Mouse (Mus musculus) limb, embryonic 14.5 days (tissue): Measurements from ENCODE around the gene Zfp652. TPM values are rescaled to one million over a fixed set of nuclear protein-coding genes. Genes with fewer than 3 reads are reported as not detected.

Experiments
- ATAC-seq: fragments of 200-750 bp; cut with Nextera tagmentation; 2 replicates; pipeline ENCODE4 v1.8.0; 2017; ENCODE audit warnings: low read depth, moderate number of reproducible peaks, moderate TSS enrichment; ENCODE audit not compliant: low FRiP score
- DNase-seq: peaks from one replicate; pipeline ENCODE4 v3.0.0-alpha.2; 2015; ENCODE audit warnings: low spot score
- H3K27ac ChIP-seq: fragments of 300-500 bp; sonication (generic); replicated peaks from 2 replicates; pipeline ENCODE4 v1.5.1; 2014; ENCODE audit warnings: low read depth, mild to moderate bottlenecking, low read length, moderate library complexity, mixed read lengths
- H3K27me3 ChIP-seq: fragments of 300-500 bp; sonication (generic); 2 replicates; pipeline ENCODE4 v1.6.1; 2014; ENCODE audit warnings: low read length, mixed read lengths; ENCODE audit not compliant: control insufficient read depth, insufficient read depth
- H3K36me3 ChIP-seq: fragments of 300-500 bp; sonication (generic); 2 replicates; pipeline ENCODE4 v1.6.1; 2014; ENCODE audit warnings: mild to moderate bottlenecking, low read length, moderate library complexity, mixed read lengths; ENCODE audit not compliant: control insufficient read depth, insufficient read depth
- H3K4me1 ChIP-seq: fragments of 300-500 bp; sonication (generic); 2 replicates; pipeline ENCODE4 v1.6.1; 2014; ENCODE audit warnings: antibody characterized with exemption, low read length, mixed read lengths; ENCODE audit not compliant: control insufficient read depth, insufficient read depth
- H3K4me2 ChIP-seq: fragments of 300-500 bp; sonication (generic); replicated peaks from 2 replicates; pipeline ENCODE4 v1.6.1; 2014; ENCODE audit warnings: low read depth, mild to moderate bottlenecking, low read length, moderate library complexity; ENCODE audit not compliant: severe bottlenecking
- H3K4me3 ChIP-seq: fragments of 300-500 bp; sonication (generic); replicated peaks from 2 replicates; pipeline ENCODE4 v1.5.1; 2014; ENCODE audit warnings: low read length
- H3K9ac ChIP-seq: fragments of 300-500 bp; sonication (generic); 2 replicates; pipeline ENCODE4 v1.6.1; 2014; ENCODE audit warnings: mild to moderate bottlenecking, low read depth, low read length, moderate library complexity; ENCODE audit not compliant: severe bottlenecking
- H3K9me3 ChIP-seq: fragments of 300-500 bp; sonication (generic); 2 replicates; pipeline ENCODE4 v1.6.1; 2016; ENCODE audit warnings: low read length; ENCODE audit not compliant: control insufficient read depth
- POLR2A ChIP-seq: fragments of 200-500 bp; IDR thresholded peaks from 2 replicates; pipeline ENCODE4 v1.8.0; 2012; ENCODE audit warnings: inconsistent platforms, mild to moderate bottlenecking, moderate library complexity, borderline replicate concordance; ENCODE audit not compliant: insufficient read depth, insufficient read length; ENCODE audit errors: extremely low read depth
- WGBS: fragments of 180-500 bp; shearing (Covaris S2); extraction: QIAGEN DNeasy Blood & Tissue Kit; methylation state at CpG from one replicate; pipeline ENCODE4 v1.1.7; 2014; 5-methylcytosine and 5-hydroxymethylcytosine counted together
- polyA plus RNA-seq, 2 experiments: library from polyadenylated mRNA; depleted of rRNA in 1 of 2; stranded (reverse) in 1 of 2; unstranded in 1 of 2; fragments of >200 nt; fragmentation: Nextera tagmentation in 1 of 2; extraction: Ambion mirVana in 1 of 2; gene quantifications; 2 replicates each; pipeline versions ENCODE4 v1.2.1 to v1.2.3; 2012 to 2014

The Zfp652 gene
- polyA plus RNA-seq, 2 experiments, result 13.8 to 25.3 TPM

GRCm38 (mm10) chr11:95777323-95778297 lies 65.1 kb downstream of the Zfp652 start:
- no peak overlapping the region for H3K4me3 ChIP-seq
- H3K36me3 ChIP-seq, result peaks cover 10% of the 10 kb centered on the region
- H3K27ac ChIP-seq, result no peak overlapping the region
- ATAC-seq (no peak), DNase-seq (no peak)
- no peaks in the 10 kb centered on the region for H3K9me3 ChIP-seq
- TF ChIP-seq POLR2A, result no peak
- no peaks in the 10 kb centered on the region for H3K4me1 ChIP-seq
- H3K9ac ChIP-seq, result no peak overlapping the region
- no peak overlapping the region for H3K4me2 ChIP-seq
- 67% methylated on average over 17 of the region's 17 CpGs for WGBS
- H3K27me3 ChIP-seq, result no peaks in the 10 kb centered on the region

- Histone ChIP-seq H3K9ac (no peak overlapping the region), H3K36me3 (peaks cover 10% of the 10 kb centered on the region), H3K4me3 (no peak overlapping the region), H3K27ac (no peak overlapping the region), H3K4me2 (no peak overlapping the region), H3K27me3 (no peaks in the 10 kb centered on the region), H3K4me1 (no peaks in the 10 kb centered on the region), H3K9me3 (no peaks in the 10 kb centered on the region)
- DNase-seq (no peak), ATAC-seq (no peak)
- TF ChIP-seq POLR2A, result no peak
- WGBS, result 85% methylated on average over 4 of the region's 4 CpGs
These were observed 66.4 kb downstream of the Zfp652 start for GRCm38 (mm10) chr11:95778831-95779251.

GRCm38 (mm10) chr11:95779366-95779765 lies 66.9 kb downstream of the Zfp652 start:
- 84% methylated on average over 4 of the region's 4 CpGs for WGBS
- Histone ChIP-seq H3K4me2 (no peak overlapping the region), H3K4me1 (no peaks in the 10 kb centered on the region), H3K9ac (no peak overlapping the region), H3K27me3 (no peaks in the 10 kb centered on the region), H3K27ac (no peak overlapping the region), H3K9me3 (no peaks in the 10 kb centered on the region), H3K36me3 (peaks cover 10% of the 10 kb centered on the region), H3K4me3 (no peak overlapping the region)
- DNase-seq, result no peak
- TF ChIP-seq POLR2A, result no peak
- ATAC-seq, result no peak

- ATAC-seq, result no peak
- WGBS, result 91% methylated on average over 8 of the region's 8 CpGs
These were observed 68.0 kb downstream of the Zfp652 start for GRCm38 (mm10) chr11:95780480-95780879.

GRCm38 (mm10) chr11:95781557-95781956 lies 69.1 kb downstream of the Zfp652 start:
- ATAC-seq, result no peak
- Histone ChIP-seq H3K9ac (no peak overlapping the region), H3K4me3 (no peak overlapping the region), H3K9me3 (no peaks in the 10 kb centered on the region), H3K36me3 (no peaks in the 10 kb centered on the region), H3K4me1 (no peaks in the 10 kb centered on the region), H3K4me2 (no peak overlapping the region), H3K27me3 (no peaks in the 10 kb centered on the region), H3K27ac (no peak overlapping the region)
- DNase-seq, result no peak
- WGBS, result 82% methylated on average over 11 of the region's 11 CpGs
- TF ChIP-seq POLR2A, result no peak

More at GRCm38 (mm10) chr11:95780480-95780879, 68.0 kb downstream of the Zfp652 start:
- Histone ChIP-seq H3K4me1 (no peaks in the 10 kb centered on the region), H3K9me3 (no peaks in the 10 kb centered on the region), H3K27ac (no peak overlapping the region), H3K9ac (no peak overlapping the region), H3K27me3 (no peaks in the 10 kb centered on the region), H3K4me3 (no peak overlapping the region), H3K36me3 (peaks cover 6% of the 10 kb centered on the region; the same call in 1 of the 2 replicates), H3K4me2 (no peak overlapping the region)
- TF ChIP-seq POLR2A, result no peak
- no peak for DNase-seq
